Mouse (Mus musculus) MEL (cell line): ENCODE measurements around the gene Rubcn.
"Not testable (repeated sequence)": the region's sequence is repeated elsewhere in the genome, so short reads cannot be mapped to it uniquely, and the experiment has no call there.

ENCODE experiments used
- CTCF ChIP-seq, 3 experiments: IDR thresholded peaks in 2 of 3; conservative IDR thresholded peaks in 1 of 3; 2 replicates each; pipeline ENCODE4 v1.5.1; 2011 to 2012; ENCODE audit warnings: low read length in 3 of 3, low read depth in 2 of 3, mild to moderate bottlenecking in 2 of 3, improper control_type of control experiment in 1 of 3, inconsistent platforms in 1 of 3, mixed read lengths in 1 of 3, moderate library complexity in 1 of 3; ENCODE audit not compliant: control insufficient read depth in 1 of 3, insufficient read depth in 1 of 3, poor library complexity in 1 of 3, severe bottlenecking in 1 of 3
- MAZ ChIP-seq: IDR thresholded peaks from 2 replicates; pipeline ENCODE4 v1.6.1; 2012; ENCODE audit warnings: low read depth, mild to moderate bottlenecking, inconsistent platforms, low read length, improper control_type of control experiment
- MEF2A ChIP-seq: IDR thresholded peaks from 2 replicates; pipeline ENCODE4 v1.6.1; 2014; ENCODE audit warnings: low read depth, mild to moderate bottlenecking, inconsistent platforms, low read length, improper control_type of control experiment; ENCODE audit not compliant: poor library complexity, insufficient replicate concordance, severe bottlenecking; ENCODE audit errors: extremely low read depth
- POLR2AphosphoS5 ChIP-seq: IDR thresholded peaks from 2 replicates; pipeline ENCODE4 v1.6.1; 2012; ENCODE audit warnings: low read depth, borderline replicate concordance, mild to moderate bottlenecking, inconsistent platforms, low read length, moderate library complexity, mixed read lengths
- RAD21 ChIP-seq: IDR thresholded peaks from 2 replicates; pipeline ENCODE4 v1.6.1; 2011; ENCODE audit warnings: mild to moderate bottlenecking, low read depth, low read length, improper control_type of control experiment
- ZMIZ1 ChIP-seq: IDR thresholded peaks from 2 replicates; pipeline ENCODE4 v1.6.1; 2012; ENCODE audit warnings: low read depth, mild to moderate bottlenecking, inconsistent platforms, low read length, improper control_type of control experiment, moderate library complexity
- ZNF384 ChIP-seq: IDR thresholded peaks from 2 replicates; pipeline ENCODE4 v1.6.1; 2012; ENCODE audit warnings: low read depth, mild to moderate bottlenecking, inconsistent platforms, low read length, improper control_type of control experiment

GRCm38 (mm10) chr16:32875281-32875680, 2.3 kb downstream of the Rubcn start:
- TF ChIP-seq POLR2AphosphoS5; MEF2A; CTCF (IDR thresholded peaks at IDR 0.05 in 2 of 3, conservative IDR thresholded peaks at IDR 0.05 in 1 of 3; ENCODE audit: control insufficient read depth in 1 of 3, insufficient read depth in 1 of 3, low read depth in 2 of 3, low read length in 3 of 3, poor library complexity in 1 of 3, severe bottlenecking in 1 of 3); MAZ; ZMIZ1; RAD21: not testable (repeated sequence)
- TF ChIP-seq ZNF384 = peak; percentile 68
